ENCODE assay signal across 8 mouse cellular contexts in genomic region chr13:52531121-52531520, GRCm38 (mm10). TPM values are rescaled to one million over a fixed set of nuclear protein-coding genes. Genes with fewer than 3 reads are reported as not detected.
DNase-seq lines count a peak whose midpoint lies in the region; ATAC-seq and TF ChIP-seq lines count a peak whose summit lies in the region.

Diras2 (minus strand) TSS chr13:52531279.

- ATAC-seq in neural tube, embryonic 11.5 days (ENCODE audit: insufficient read depth, low FRiP score, low TSS enrichment) = no peak
- no peak for ATAC-seq in megakaryocyte-erythroid progenitor cell, adult 5-6 weeks (replicated peaks; ENCODE audit: low FRiP score, low TSS enrichment, poor library complexity, severe bottlenecking)

- H3K27me3 ChIP-seq in cerebellum, adult 2 months (ENCODE audit: control insufficient read depth, insufficient read depth, low read length) = no peaks in the 10 kb centered on the region
- peaks cover 8% of the 10 kb centered on the region for H3K27me3 ChIP-seq in neural tube, embryonic 11.5 days (ENCODE audit: control insufficient read depth, insufficient read depth, low read length)

- H3K4me3 ChIP-seq in cerebellum, adult 2 months (replicated peaks; ENCODE audit: insufficient read depth, low read depth, low read length) = peak within 1 kb of the TSS; percentile 78
- peak within 1 kb of the TSS; percentile 28 for H3K4me3 ChIP-seq in neural tube, embryonic 11.5 days (ENCODE audit: low read depth, low read length)
- peak within 1 kb of the TSS; percentile 78 for H3K4me3 ChIP-seq in olfactory bulb, adult 2 months (ENCODE audit: insufficient read depth, low read depth, low read length)

- DNase-seq in cerebellum, adult 2 months = peak; percentile 53 to 60
- no peak for DNase-seq in cerebellum, postnatal 4 days (ENCODE audit: low spot score in 2 of 2)
- no peak for DNase-seq in neural tube, embryonic 11.5 days (ENCODE audit: low spot score)
- DNase-seq in neural tube, embryonic 10.5 days (ENCODE audit: extremely low spot score, low spot score) = no peak
- no peak for DNase-seq in left cerebral cortex, postnatal 14 days (ENCODE audit: low spot score in 2 of 2)
- no peak for DNase-seq in kidney, adult 11 months

- TF ChIP-seq POLR2A in cerebellum, adult 2 months (IDR thresholded peaks at IDR 0.05; ENCODE audit: borderline replicate concordance, insufficient read depth, low read length) = no peak
- TF ChIP-seq POLR2A in olfactory bulb, adult 2 months (IDR thresholded peaks at IDR 0.05; ENCODE audit: insufficient read depth, low read depth, low read length) = no peak

- intact Hi-C loops in left cerebral cortex, postnatal 14 days (cut with DNase I) = loop anchor here (2.0 to 10.0 kb wide), 3 partner anchors 256 to 686 kb away; partner anchors contain the start of gene Gadd45g

- peak within 1 kb of the TSS; percentile 95 for H3K27ac ChIP-seq in cerebellum, adult 2 months (ENCODE audit: insufficient read depth, low read length)
- H3K27ac ChIP-seq in neural tube, embryonic 11.5 days (ENCODE audit: low read depth, low read length) = no peak within 1 kb of the TSS
- H3K27ac ChIP-seq in olfactory bulb, adult 2 months (ENCODE audit: insufficient read depth, low read depth, low read length) = 0 out of 2 replicates have a peak within 1 kb of the TSS, but pooled peaks have one; percentile 34

- peak within 1 kb of the TSS; percentile 63 for H3K4me2 ChIP-seq in neural tube, embryonic 11.5 days (ENCODE audit: low read depth)

- peaks cover 3% of the 10 kb centered on the region; the same call in 1 of the 2 replicates for H3K4me1 ChIP-seq in cerebellum, adult 2 months (ENCODE audit: control insufficient read depth, insufficient read depth, low read length)
- H3K4me1 ChIP-seq in neural tube, embryonic 11.5 days (ENCODE audit: control insufficient read depth, insufficient read depth, low read length) = no peaks in the 10 kb centered on the region
- H3K4me1 ChIP-seq in olfactory bulb, adult 2 months (ENCODE audit: control insufficient read depth, insufficient read depth, low read length) = peaks cover 11% of the 10 kb centered on the region

- WGBS in cerebellum, adult 2 months = 21% methylated on average over 9 of the region's 9 CpGs
- 57% methylated on average over 9 of the region's 9 CpGs for WGBS in neural tube, embryonic 11.5 days
- WGBS in olfactory bulb, adult 2 months = 56% methylated on average over 9 of the region's 9 CpGs

- H3K9ac ChIP-seq in neural tube, embryonic 11.5 days (ENCODE audit: low read length) = peak within 1 kb of the TSS; percentile 49

- H3K36me3 ChIP-seq in neural tube, embryonic 11.5 days (ENCODE audit: control insufficient read depth, insufficient read depth, low read length) = no peaks in the 10 kb centered on the region

- H3K9me3 ChIP-seq in neural tube, embryonic 11.5 days (ENCODE audit: control insufficient read depth, low read length) = no peaks in the 10 kb centered on the region

- no peak for TF ChIP-seq CTCF in cerebellum, adult 2 months (IDR thresholded peaks at IDR 0.05; ENCODE audit: borderline replicate concordance, insufficient read depth, low read depth, low read length)
- no peak for TF ChIP-seq CTCF in olfactory bulb, adult 2 months (IDR thresholded peaks at IDR 0.05; ENCODE audit: insufficient read depth, low read depth, low read length)

RNA-seq across cellular contexts. Expression of gene Diras2, which starts in this region (rescaled TPM):
- 241 and 269 TPM in 2 replicates for polyA plus RNA-seq in cerebellum, adult 2 months (2012; rRNA removed)
- 0.15 and 0.19 TPM in 2 replicates for polyA plus RNA-seq in neural tube, embryonic 11.5 days (2014; fragmentation: Nextera tagmentation; extraction: Ambion mirVana)
- total RNA-seq in left cerebral cortex, postnatal 14 days (2021) = 100 to 1,000 TPM; 148 to 176 TPM
- polyA plus RNA-seq in olfactory bulb, adult 2 months (2012; ENCODE audit: insufficient read depth, insufficient read length, low replicate concordance, missing spikeins) = not detected in 2 replicates
- 0.22 TPM in 1 of 2 replicates, not detected in the other for total RNA-seq in megakaryocyte-erythroid progenitor cell, adult 5-6 weeks (2014; fragmentation: Nextera tagmentation)
- total RNA-seq in megakaryocyte-erythroid progenitor cell, adult 5-6 weeks (2017) = 0.47 and 0.57 TPM in 2 replicates

Comparison
In these comparisons a context has a peak if more than half of its experiments do, and no peak if none do; other contexts are left out.
1. RNA of gene Diras2 (total RNA-seq): 148 to 176 TPM in left cerebral cortex, postnatal 14 days; 0.22 to 0.57 TPM in megakaryocyte-erythroid progenitor cell, adult 5-6 weeks; every median in the first group is over 10 times any median in the second.
2. DNase-seq: peak in cerebellum, adult 2 months (2 of 2); none in cerebellum, postnatal 4 days (0 of 2), neural tube, embryonic 11.5 days (single experiment), neural tube, embryonic 10.5 days (single experiment), left cerebral cortex, postnatal 14 days (0 of 2) and kidney, adult 11 months (single experiment).
3. H3K4me3 ChIP-seq: peak in every context shown above with its lines; median percentile 78 in cerebellum, adult 2 months; 78 in olfactory bulb, adult 2 months; 28 in neural tube, embryonic 11.5 days.